Mouse (Mus musculus): ENCODE data around the gene Kcnk4.
"Not testable (repeated sequence)": the region's sequence is repeated elsewhere in the genome, so short reads cannot be mapped to it uniquely, and the experiment has no call there.

The Kcnk4 gene

DNA sequence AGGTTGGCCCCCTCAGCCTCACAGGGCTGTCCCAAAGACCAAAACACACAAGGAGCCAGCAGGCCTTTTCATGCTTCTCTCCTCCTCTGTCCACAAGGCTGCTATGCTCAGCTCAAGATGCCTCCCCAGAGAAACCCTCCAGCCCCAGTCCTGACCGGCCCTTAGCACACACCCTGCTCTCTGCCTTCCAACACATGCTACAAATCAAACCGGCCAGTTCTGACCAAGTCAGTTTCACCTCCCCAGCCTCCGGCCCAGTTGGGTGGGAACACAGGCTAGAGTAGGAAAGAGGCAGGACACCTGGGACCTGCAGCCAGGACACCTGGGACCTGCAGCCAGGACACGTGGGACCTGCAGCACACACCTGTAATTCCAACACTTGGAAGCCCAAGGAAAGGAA lies 17.8 kb downstream of the Kcnk4 start:
- DNase-seq (ENCODE audit: low spot score), result no peak

DNA sequence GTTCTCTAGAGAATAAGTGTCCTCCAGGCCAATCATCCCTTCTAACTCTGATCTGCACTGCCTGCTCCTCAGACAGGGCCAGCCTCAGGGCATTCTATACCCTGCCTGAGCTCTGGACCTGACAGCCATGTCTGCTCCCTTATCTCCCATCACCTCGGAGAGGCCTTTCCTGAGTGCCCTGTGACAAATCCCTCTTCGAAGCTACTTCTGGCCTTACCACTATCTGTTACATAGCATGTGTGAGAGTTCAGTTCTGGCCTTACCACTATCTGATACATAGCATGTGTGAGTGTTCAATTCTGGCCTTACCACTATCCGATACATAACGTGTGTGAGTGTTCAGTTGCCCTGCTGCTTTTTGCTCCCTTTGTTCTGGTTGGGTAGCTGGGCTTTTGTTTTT lies 19.0 kb downstream of the Kcnk4 start:
- peak; percentile 34 for DNase-seq (ENCODE audit: low spot score)

DNA sequence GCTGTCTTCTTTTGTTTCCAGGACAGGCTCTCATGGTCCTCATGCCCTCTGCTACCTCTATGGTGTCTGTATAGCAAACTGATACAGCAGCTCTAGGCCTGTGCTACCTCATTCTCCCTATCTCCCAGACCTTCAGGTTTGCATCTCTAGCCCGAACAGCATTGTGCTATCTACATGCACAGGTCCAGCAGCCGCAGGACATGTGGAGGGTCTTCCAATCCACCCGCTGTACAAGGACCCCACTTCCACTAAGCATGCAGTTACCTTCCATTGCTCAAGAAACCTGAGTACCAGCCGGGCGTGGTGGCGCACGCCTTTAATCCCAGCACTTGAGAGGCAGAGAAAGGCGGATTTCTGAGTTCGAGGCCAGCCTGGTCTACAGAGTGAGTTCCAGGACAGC lies 19.8 kb downstream of the Kcnk4 start:
- no peak for DNase-seq (ENCODE audit: low spot score)

- no peak for DNase-seq (ENCODE audit: low spot score)
Measured at GRCm38 (mm10) chr19:6913991-6914390, 20.3 kb downstream of the Kcnk4 start.

DNA sequence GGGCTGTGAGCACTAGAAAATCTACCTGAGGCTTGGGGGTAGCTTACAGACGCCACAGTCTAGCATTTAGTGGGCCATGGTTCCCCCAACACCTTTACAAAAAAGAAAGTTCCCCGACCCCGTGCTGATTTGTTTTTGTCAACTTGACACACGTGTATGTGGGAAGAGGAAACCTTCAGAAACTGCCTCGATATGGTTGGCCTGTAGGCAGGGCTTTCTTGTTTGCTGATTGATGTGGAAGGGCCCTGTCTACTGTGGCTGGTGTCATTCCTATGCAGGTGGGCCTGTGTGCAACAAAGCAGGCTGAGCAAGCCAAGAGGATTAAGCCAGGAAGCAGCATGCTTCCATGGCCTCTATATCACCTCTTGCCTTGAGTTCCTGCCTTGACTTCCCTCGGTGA lies 21.3 kb downstream of the Kcnk4 start:
- no peak for DNase-seq (ENCODE audit: low spot score)

GRCm38 (mm10) chr19:6912205-6912970 lies 21.9 kb downstream of the Kcnk4 start:
- DNase-seq (ENCODE audit: low spot score), result no peak

DNA sequence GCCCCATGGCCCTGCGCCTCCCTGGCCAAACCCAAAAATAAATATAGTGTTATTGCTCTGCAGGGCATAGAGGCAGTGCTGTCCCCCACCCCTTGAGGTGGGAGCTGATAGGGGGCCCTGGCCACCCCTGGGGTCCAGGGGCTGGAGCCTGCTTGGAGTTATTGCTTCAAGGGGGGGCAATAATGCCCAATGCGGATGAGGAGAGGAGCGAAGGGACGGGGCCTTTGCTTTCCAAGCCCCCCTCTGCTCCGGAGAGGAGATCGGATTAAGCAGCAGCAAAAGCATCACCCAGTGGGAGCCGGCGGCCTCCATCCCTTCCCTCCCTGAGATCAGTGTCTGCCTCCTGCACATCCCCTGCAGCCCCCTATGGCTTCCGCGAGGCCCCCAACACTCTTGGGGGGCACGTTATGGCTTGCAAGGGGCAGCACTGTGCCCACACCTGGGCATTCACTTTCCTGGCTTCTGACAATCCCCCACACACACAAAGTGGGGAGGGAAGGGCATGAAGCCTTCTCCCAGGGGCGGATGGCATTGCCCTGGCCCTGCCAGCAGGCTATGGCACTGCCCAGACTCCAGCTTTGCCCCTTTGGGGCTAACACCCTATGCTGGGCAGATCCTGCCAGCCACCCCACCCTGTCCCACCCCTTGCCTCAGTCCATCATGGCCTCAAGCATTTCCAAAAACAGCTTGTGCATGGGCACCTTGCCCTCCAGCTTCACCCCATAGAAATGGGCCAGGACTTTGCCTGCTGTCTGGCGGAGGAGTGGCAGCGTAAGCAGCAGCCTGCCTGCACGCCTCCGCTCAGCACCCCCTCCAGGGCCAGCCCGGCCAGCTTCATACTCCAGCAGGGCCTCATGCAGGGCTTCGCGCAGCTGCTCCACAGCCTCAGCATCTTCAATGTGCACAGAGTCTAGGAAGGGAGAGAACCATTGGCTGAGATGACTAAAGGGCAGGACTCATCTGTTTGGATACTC lies 22.9 kb downstream of the Kcnk4 start:
- DNase-seq (ENCODE audit: low spot score), result no peak

DNA sequence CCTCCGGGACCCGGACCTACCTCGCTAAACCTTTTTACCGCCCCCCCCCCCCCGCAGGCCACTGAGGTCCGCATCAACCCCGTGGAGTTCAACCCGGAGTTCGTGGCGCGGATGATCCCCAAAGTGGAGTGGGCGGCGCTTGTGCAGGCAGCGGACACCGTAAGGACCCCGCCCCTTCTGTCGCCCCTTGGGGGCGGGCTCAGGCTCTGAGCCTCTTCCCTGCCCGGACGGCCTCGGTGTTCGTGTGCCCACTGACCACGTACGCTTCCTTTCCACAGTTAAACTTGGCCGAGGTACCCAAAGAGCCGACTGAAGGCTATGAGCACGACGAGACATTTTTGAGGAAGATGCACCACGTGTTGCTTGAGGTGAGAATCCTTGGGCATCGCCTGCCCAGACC lies 24.0 kb downstream of the Kcnk4 start:
- not testable (repeated sequence) for DNase-seq (ENCODE audit: low spot score)

- peak; percentile 79 for DNase-seq (ENCODE audit: low spot score)
Measured at GRCm38 (mm10) chr19:6909507-6910289, 24.6 kb downstream of the Kcnk4 start, which contains the start of the genes Trmt112 and Prdx5. TSS of gene Trmt112 (plus strand) at chr19:6909698. TSS of gene Prdx5 (minus strand) at chr19:6910106.

DNA sequence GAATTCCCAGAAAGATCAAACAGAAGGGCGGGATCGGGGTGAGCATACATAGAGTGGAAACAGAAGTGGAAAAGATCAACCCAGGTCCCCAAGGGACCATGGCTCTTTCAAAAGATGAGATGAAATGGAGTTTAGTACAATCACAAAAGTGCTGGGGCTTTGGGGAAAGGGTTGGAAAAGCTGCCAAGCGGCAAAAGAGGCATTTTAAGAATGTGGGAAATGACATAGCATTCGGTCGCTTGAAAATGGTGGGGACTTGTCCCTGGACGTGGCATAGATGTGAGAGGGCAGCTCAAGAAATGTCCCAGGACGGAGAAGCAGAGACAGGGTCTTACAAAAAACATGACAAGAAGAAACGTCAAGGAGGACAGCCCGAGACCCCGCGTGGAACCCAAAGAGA lies 25.3 kb downstream of the Kcnk4 start:
- DNase-seq (ENCODE audit: low spot score), result no peak

DNA sequence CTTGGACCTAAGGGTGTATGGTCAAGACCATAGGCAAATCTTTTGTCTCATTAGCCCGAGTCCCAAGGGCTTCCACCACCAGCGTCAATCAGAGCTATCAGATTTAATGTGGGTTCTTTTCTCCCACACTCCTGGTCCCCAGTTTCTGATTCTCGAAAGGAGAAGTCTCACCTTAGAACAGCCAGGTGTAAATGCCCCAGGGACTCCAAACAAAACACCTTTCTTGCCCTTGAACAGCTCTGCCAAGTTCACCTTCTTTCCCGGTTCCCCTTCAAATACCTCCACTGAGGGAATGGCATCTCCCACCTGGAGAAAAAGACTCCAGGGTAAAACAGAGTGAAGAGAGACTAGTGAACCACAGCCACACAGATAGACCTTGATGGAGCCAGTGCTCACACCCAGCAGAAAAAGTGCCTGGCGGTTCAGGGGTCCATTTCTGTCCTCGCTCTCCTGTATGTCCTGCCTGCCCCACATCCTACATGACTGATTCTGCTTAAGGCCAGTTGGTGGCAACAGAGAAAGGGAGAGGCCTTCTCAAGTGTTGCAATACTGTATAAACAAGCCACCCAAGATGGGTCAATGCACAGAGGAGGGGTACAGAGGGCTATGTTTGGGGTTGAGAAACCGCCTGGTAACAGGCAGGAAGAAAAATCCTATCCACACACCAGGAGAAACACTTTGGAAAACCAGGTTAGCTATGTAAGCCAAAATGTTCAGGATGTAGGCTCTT lies 26.3 kb downstream of the Kcnk4 start:
- no peak for DNase-seq (ENCODE audit: low spot score)

DNA sequence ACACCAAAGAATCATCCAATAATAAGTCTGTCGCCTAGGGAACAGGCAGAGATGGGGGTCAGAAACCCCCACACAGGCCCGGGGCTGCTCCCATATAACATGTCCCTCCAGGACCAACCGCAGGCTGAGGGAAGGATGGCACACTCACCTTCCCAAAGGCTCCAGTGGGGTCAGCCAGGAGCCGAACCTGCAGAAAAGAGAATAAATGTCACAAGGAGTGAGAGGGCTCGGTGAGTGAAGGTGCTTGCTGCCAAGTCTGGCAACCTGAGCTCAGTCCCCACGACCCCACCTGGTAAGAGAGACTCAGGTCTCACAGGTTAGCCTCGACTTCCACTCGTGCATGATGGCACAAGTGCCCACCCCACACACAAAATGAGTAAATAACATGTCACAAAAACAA lies 27.2 kb downstream of the Kcnk4 start:
- DNase-seq (ENCODE audit: low spot score), result no peak

- no peak for DNase-seq (ENCODE audit: low spot score)
Measured at GRCm38 (mm10) chr19:6906199-6906598, 28.1 kb downstream of the Kcnk4 start.

DNA sequence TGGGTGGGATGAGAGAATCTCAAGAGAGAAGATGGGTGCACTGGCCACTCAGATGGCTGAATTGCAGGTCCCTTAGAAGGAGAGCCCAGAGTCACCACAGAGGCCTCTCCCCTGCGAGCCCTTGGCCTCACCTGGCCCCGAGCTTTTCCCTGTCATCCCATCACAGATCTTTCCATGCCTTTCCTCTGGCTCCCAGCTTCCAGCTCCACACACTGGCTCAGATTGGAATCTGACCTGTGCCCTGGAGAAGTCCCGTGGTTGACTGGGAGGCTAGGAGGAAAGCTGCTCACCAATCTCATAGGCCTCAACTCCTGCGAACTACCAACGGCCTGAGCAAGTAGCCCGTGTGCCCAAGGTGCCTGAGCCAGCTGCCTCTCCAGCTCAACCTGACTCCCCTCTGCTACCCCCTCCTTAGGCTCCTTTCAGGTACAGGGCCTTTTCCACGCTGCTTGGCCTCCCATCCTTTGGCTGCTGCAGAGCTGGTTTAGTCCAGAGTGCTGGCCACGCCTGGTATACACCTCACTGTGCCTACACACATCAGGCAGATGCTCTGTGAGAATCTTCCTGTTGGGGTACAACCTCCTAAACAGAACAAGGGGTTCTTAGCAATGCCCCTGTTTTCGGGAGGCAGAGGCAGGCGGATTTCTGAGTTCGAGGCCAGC lies 28.7 kb downstream of the Kcnk4 start:
- DNase-seq (ENCODE audit: low spot score), result no peak

GRCm38 (mm10) chr19:6904846-6905245 lies 29.5 kb downstream of the Kcnk4 start:
- DNase-seq (ENCODE audit: low spot score), result no peak

- DNase-seq (ENCODE audit: low spot score), result no peak
Measured at GRCm38 (mm10) chr19:6903031-6903430, 31.3 kb downstream of the Kcnk4 start.

GRCm38 (mm10) chr19:6899641-6900040 lies 34.7 kb downstream of the Kcnk4 start:
- DNase-seq (ENCODE audit: low spot score), result no peak

DNA sequence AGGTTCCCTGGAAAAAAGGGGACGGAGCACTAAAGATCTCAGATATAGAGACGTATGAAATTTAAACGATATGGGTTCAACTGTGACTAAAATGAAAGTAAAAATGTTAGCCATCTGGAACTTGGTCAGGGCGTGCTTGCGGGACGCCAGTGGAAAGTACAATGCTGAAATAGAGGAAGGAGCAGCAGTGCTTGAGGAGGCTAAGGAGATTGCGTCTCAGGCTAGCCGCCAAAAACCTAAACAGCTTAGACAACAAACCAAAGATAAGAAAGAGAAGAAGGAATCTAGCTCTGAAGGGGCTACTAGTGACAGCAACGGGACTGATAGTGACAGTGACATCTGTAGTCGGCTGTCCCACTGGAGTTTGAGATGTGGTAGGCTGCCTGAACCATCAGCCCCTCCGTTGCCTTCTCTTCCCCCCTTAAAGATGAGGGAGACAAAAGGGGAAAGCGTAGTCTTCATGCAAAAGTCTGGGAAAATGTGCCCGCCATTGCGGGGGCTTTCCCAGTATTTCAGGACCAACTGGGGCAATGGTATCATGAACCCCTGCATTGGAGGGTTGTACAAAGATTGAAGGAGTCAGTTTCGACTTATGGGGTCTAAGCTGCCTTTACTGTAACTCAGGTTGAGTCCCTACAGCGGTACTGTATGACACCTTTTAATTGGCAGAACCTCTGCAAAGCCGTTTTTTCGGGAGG lies 38.6 kb downstream of the Kcnk4 start:
- not testable (repeated sequence) for DNase-seq (ENCODE audit: low spot score)

DNA sequence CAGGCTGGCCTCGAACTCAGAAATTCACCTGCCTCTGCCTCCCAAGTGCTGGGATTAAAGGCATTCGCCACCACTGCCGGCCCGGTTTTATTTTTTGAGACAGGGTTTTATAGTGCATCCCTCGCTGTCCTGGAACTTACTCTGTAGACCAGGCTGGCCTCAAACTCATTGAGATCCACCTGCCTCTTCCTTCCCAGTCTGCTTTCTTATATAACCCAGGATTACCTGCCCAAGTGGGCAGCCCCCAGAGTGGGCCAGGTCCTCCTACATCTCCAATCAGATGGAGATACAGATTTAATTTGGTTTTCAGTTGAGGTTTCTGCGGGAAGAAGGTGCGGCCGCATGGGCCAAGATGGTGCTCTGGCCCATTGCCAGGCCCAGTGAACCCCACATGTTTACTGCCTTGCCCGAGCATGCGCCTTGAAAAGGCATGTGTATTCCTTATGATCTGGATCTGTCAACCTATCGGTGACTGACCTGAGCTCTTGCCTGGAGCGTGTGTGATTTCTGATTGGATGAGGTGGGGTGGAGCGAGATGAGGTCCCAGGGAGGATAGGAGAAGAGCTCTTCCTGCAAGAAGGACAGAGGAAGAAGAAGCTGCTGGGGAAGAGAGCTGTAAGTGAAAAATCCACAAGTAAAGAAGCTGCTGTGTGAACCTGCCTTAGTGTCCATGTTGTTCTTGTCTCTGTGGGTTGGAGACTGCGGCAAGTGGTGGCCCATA lies 40.4 kb downstream of the Kcnk4 start:
- no peak for DNase-seq (ENCODE audit: low spot score)

- no peak for DNase-seq (ENCODE audit: low spot score)
Measured at GRCm38 (mm10) chr19:6892512-6892911, 41.8 kb downstream of the Kcnk4 start.

All from c-Kit-positive CD71-positive TER-119-positive erythroid progenitor cells, embryonic 14.5 days (primary cell).